Mouse (Mus musculus): ENCODE results near the gene Tex19.2.
A peak's percentile ranks its signal among the peaks of the same experiment; 100 is the strongest.

Tex19.2 gene

GRCm38 (mm10) chr11:121118577-121118976 is at the start of gene Tex19.2:
Tex19.2 (minus strand) TSS chr11:121118677.
- no peak for DNase-seq

GRCm38 (mm10) chr11:121163751-121164150 is 45.3 kb upstream of the Tex19.2 start:
- DNase-seq = no peak

- no peak for DNase-seq
Measured at GRCm38 (mm10) chr11:121160636-121161346, 42.3 kb upstream of the Tex19.2 start.

GRCm38 (mm10) chr11:121159971-121160370 is 41.5 kb upstream of the Tex19.2 start, which contains the start of gene Uts2r:
Uts2r (plus strand) TSS chr11:121160271.
- no peak for DNase-seq

GRCm38 (mm10) chr11:121156411-121156891 is 38.0 kb upstream of the Tex19.2 start:
- peak; percentile 20 for DNase-seq

GRCm38 (mm10) chr11:121154203-121154602 is 35.7 kb upstream of the Tex19.2 start:
- DNase-seq = no peak

GRCm38 (mm10) chr11:121148193-121148592 is 29.7 kb upstream of the Tex19.2 start:
- DNase-seq = no peak

- no peak for DNase-seq
Measured at GRCm38 (mm10) chr11:121145865-121146264, 27.4 kb upstream of the Tex19.2 start, which contains the start of gene Tex19.1. Tex19.1 (plus strand) TSS chr11:121146143.

GRCm38 (mm10) chr11:121143325-121144015 is 25.0 kb upstream of the Tex19.2 start:
- DNase-seq = no peak

- no peak for DNase-seq
Measured at GRCm38 (mm10) chr11:121138732-121139131, 20.3 kb upstream of the Tex19.2 start.

GRCm38 (mm10) chr11:121137682-121138081 is 19.2 kb upstream of the Tex19.2 start:
- DNase-seq = no peak

- no peak for DNase-seq
Measured at GRCm38 (mm10) chr11:121134600-121134999, 16.1 kb upstream of the Tex19.2 start.

- no peak for DNase-seq
Measured at GRCm38 (mm10) chr11:121129616-121130015, 11.1 kb upstream of the Tex19.2 start.

- no peak for DNase-seq
Measured at GRCm38 (mm10) chr11:121127441-121127840, 9.0 kb upstream of the Tex19.2 start.

- no peak for DNase-seq
Measured at GRCm38 (mm10) chr11:121126395-121126794, 7.9 kb upstream of the Tex19.2 start.

GRCm38 (mm10) chr11:121125522-121126172 is 7.2 kb upstream of the Tex19.2 start:
- DNase-seq = no peak

- no peak for DNase-seq
Measured at GRCm38 (mm10) chr11:121123438-121123837, 5.0 kb upstream of the Tex19.2 start.

GRCm38 (mm10) chr11:121122024-121122670 is 3.7 kb upstream of the Tex19.2 start:
- no peak for DNase-seq

GRCm38 (mm10) chr11:121121151-121121550 is 2.7 kb upstream of the Tex19.2 start:
- DNase-seq = no peak

GRCm38 (mm10) chr11:121118106-121118505 is 371 bp downstream of the Tex19.2 start:
- no peak for DNase-seq

- DNase-seq = no peak
Measured at GRCm38 (mm10) chr11:121112091-121112775, 6.2 kb downstream of the Tex19.2 start.

- no peak for DNase-seq
Measured at GRCm38 (mm10) chr11:121111601-121112000, 6.9 kb downstream of the Tex19.2 start.
